ENCODE assay signal across 19 mouse cellular contexts in genomic region chr13:70073655-70074054, GRCm38 (mm10).
"Had no signal": no experiment of that assay in that cellular context is flagged by ENCODE, and none has a peak within 500 bp of the region (broad histone marks: within the 10 kb centered on the region; RNA-seq: fewer than 3 reads in every experiment).

No protein-coding gene starts in this region.

- H3K4me3 ChIP-seq: layer of hippocampus, adult 2 months; limb, embryonic 15.5 days; liver, embryonic 13.5 days; midbrain, embryonic 12.5 days; midbrain, embryonic 15.5 days; neural tube, embryonic 12.5 days; neural tube, embryonic 15.5 days; stomach, embryonic 15.5 days had no signal

- H3K27me3 ChIP-seq: limb, embryonic 15.5 days; liver, embryonic 13.5 days; midbrain, embryonic 12.5 days; midbrain, embryonic 15.5 days; neural tube, embryonic 12.5 days; neural tube, embryonic 15.5 days; stomach, embryonic 15.5 days had no signal

- H3K27ac ChIP-seq: layer of hippocampus, adult 2 months; limb, embryonic 15.5 days; liver, embryonic 13.5 days; midbrain, embryonic 12.5 days; midbrain, embryonic 15.5 days; neural tube, embryonic 12.5 days; neural tube, embryonic 15.5 days; stomach, embryonic 15.5 days had no signal

- H3K36me3 ChIP-seq: limb, embryonic 15.5 days; liver, embryonic 13.5 days; midbrain, embryonic 12.5 days; midbrain, embryonic 15.5 days; neural tube, embryonic 12.5 days; neural tube, embryonic 15.5 days; stomach, embryonic 15.5 days had no signal

- H3K4me2 ChIP-seq: limb, embryonic 15.5 days; liver, embryonic 13.5 days; midbrain, embryonic 12.5 days; midbrain, embryonic 15.5 days; neural tube, embryonic 12.5 days; neural tube, embryonic 15.5 days; stomach, embryonic 15.5 days had no signal

- H3K9me3 ChIP-seq: limb, embryonic 15.5 days; liver, embryonic 13.5 days; midbrain, embryonic 12.5 days; midbrain, embryonic 15.5 days; neural tube, embryonic 12.5 days; neural tube, embryonic 15.5 days; stomach, embryonic 15.5 days had no signal

- ATAC-seq: intestine, postnatal 0 days; lung, postnatal 0 days; midbrain, embryonic 15.5 days had no signal

- H3K9ac ChIP-seq: limb, embryonic 15.5 days; liver, embryonic 13.5 days; midbrain, embryonic 12.5 days; midbrain, embryonic 15.5 days; neural tube, embryonic 12.5 days; neural tube, embryonic 15.5 days; stomach, embryonic 15.5 days had no signal

- DNase-seq: kidney, adult 2 months; kidney, postnatal 14 days; layer of hippocampus, adult 9-11 months; liver, embryonic 13.5 days; lung, adult 2 months; lung, postnatal 4 days; retina, postnatal 1 day; right cerebral cortex, postnatal 25 days; spleen, adult 18-20 months; thymus, postnatal 25 days had no signal

- H3K4me1 ChIP-seq: liver, embryonic 13.5 days; midbrain, embryonic 12.5 days; midbrain, embryonic 15.5 days; neural tube, embryonic 12.5 days; neural tube, embryonic 15.5 days; stomach, embryonic 15.5 days had no signal
